Mouse (Mus musculus): ENCODE results near the gene Apod. TPM values are rescaled to one million over a fixed set of nuclear protein-coding genes. Genes with fewer than 3 reads are reported as not detected.
"Not testable (repeated sequence)": the region's sequence is repeated elsewhere in the genome, so short reads cannot be mapped to it uniquely, and the experiment has no call there.

Gene Apod
- total RNA-seq, 2 experiments from 2014 or later, result 125 to 160 TPM

DNA sequence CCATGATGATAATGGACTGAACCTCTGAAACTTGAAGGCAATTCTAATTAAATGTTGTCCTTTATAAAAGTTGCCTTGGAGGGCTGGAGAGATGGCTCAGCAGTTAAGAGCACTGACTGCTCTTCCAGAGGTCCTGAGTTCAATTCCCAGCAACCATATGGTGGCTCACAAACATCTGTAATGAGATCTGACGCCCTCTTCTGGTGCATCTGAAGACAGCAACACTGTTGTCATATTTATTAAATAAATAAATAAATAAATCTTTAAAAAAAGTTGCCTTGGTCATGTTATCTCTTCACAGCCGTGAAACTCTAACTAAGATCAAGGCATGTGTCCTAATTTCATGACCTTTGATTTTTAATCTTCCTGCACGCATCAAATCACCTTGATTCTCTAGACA lies 5.1 kb upstream of the Apod start:
- H3K4me3 ChIP-seq; H3K27ac ChIP-seq; intact Hi-C loops (cut with DNase I); DNase-seq (ENCODE audit: extremely low spot score in 1 of 2, low spot score in 2 of 2): not testable (repeated sequence)
- peak; percentile 10 for TF ChIP-seq CTCF (IDR thresholded peaks at IDR 0.05)

GRCm38 (mm10) chr16:31319316-31319715 lies 4.7 kb upstream of the Apod start:
- no peak overlapping the region for H3K27ac ChIP-seq
- no peak for DNase-seq (ENCODE audit: extremely low spot score in 1 of 2, low spot score in 2 of 2)
- TF ChIP-seq CTCF (IDR thresholded peaks at IDR 0.05), result no peak
- intact Hi-C loops (cut with DNase I), result no loop called here
- no peak overlapping the region for H3K4me3 ChIP-seq

DNA sequence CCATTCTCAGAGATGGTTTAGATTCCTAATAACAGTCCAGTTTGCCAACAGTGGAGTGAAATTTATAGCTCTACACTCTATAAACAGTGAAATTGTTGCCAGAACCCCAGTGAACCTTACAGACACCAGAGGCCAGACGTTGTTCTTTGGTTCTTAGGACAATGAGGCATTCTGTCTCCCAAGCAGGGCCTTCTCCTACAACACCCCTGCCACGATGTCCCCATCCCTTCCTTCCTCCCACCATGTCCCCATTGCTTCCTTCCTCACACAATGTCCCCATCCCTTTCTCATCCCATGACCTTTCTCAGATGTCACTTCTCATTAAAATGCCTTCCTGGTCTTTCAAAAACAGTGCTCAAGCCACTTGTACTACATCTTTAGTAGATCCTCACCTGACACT lies 3.8 kb upstream of the Apod start:
- Histone ChIP-seq H3K4me3 (no peak overlapping the region), H3K27ac (no peak overlapping the region)
- intact Hi-C loops (cut with DNase I), result no loop called here
- no peak for DNase-seq (ENCODE audit: extremely low spot score in 1 of 2, low spot score in 2 of 2)
- TF ChIP-seq CTCF (IDR thresholded peaks at IDR 0.05), result no peak

- intact Hi-C loops (cut with DNase I); DNase-seq (ENCODE audit: extremely low spot score in 1 of 2, low spot score in 2 of 2); H3K4me3 ChIP-seq: not testable (repeated sequence)
- peak overlapping the region; percentile 45; the same call in 1 of the 2 replicates for H3K27ac ChIP-seq
Measured at GRCm38 (mm10) chr16:31316246-31317143, 1.9 kb upstream of the Apod start.

GRCm38 (mm10) chr16:31315294-31315693 lies 686 bp upstream of the Apod start:
- no peak for TF ChIP-seq CTCF (IDR thresholded peaks at IDR 0.05)
- intact Hi-C loops (cut with DNase I), result no loop called here

DNA sequence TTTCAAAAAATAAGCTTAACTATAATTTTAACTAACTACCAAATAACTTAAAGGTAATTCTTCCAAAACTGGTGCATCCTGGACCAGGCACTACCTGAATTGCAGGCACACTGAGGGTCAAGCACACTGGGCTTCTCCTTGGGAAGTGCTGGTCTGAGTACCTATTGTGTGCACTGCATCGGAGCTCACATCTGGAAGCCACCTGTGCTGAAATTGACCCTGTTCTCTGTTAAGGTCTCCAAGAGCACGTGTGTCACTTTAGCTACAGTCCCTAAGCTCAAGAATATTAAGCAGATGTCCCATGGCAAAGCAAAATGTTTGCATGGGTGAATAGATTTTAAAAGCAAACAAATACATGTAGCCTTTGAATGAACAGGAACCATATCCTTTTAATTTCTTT lies 997 bp downstream of the Apod start:
- intact Hi-C loops (cut with DNase I), result no loop called here
- no peak for TF ChIP-seq CTCF (IDR thresholded peaks at IDR 0.05)
- DNase-seq (ENCODE audit: extremely low spot score in 1 of 2, low spot score in 2 of 2), result no peak
- H3K27ac ChIP-seq, result peak overlapping the region; percentile 75
- peak overlapping the region; percentile 23 for H3K4me3 ChIP-seq

More at GRCm38 (mm10) chr16:31315294-31315693, 686 bp upstream of the Apod start:
- H3K27ac ChIP-seq, result peak overlapping the region; percentile 82
- no peak overlapping the region for H3K4me3 ChIP-seq
- DNase-seq (ENCODE audit: extremely low spot score in 1 of 2, low spot score in 2 of 2), result no peak

DNA sequence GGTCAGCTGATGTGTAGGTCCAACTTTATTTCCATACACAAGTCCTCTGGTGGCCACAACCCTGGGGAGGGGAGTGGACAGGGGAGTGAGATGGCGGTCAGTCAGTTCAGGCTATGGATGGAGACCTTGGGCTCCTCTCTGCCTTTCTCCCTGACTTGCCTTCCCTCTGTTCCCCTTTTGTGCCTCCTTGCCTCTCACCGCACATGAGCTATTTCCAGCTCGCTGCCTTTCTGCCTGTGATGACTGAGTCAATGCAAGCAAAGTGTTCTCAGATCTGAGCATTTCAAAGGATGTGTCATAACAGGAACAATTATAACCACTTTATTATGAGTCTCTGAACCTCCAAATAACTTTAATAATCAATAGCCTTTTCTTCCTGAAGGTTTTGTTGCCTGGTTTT lies 2.3 kb downstream of the Apod start:
- H3K4me3 ChIP-seq, result no peak overlapping the region
- DNase-seq (ENCODE audit: extremely low spot score in 1 of 2, low spot score in 2 of 2), result peak; percentile 37 to 49
- intact Hi-C loops (cut with DNase I), result no loop called here
- peak overlapping the region; percentile 75 for H3K27ac ChIP-seq
- no peak for TF ChIP-seq CTCF (IDR thresholded peaks at IDR 0.05)

DNA sequence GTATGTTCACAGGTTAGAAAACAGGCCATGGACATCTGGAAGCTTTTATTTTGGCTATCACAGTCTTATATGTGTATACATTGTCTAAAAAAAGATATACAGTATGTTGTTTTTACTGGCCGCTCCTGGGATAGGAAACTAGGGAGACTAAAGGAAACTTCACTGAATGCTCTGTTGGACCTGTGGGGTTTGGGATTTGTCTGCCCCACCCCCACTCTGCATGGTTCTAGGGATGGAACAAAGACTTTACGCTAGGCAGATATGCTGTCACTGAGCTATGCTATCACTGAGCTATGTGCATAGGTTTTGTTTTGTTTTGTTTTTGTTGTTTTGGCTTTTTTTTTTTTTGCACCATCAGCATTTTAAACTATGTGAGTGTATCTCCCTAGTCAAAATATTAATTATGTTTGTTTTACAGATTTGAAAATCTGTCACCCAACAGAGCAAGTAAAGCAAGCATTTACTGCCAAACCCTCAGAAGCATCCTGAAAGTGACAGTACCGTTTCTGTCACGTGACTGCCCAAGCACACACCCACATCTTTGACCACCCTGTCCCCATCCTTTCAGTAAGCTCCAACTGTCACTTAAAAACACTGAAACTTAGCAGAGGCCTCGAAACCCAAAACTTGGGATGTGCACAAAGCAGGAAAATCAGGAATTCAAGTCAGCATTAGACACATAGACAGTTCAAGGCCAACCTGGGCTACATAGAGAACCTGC lies 9.2 kb downstream of the Apod start:
- Histone ChIP-seq H3K27ac (no peak overlapping the region), H3K4me3 (no peak overlapping the region)
- intact Hi-C loops (cut with DNase I), result no loop called here
- no peak for DNase-seq (ENCODE audit: extremely low spot score in 1 of 2, low spot score in 2 of 2)
- TF ChIP-seq CTCF (IDR thresholded peaks at IDR 0.05), result no peak

- DNase-seq (ENCODE audit: extremely low spot score in 1 of 2, low spot score in 2 of 2), result no peak
- no peak for TF ChIP-seq CTCF (IDR thresholded peaks at IDR 0.05)
Measured at GRCm38 (mm10) chr16:31303276-31303675, 11.3 kb downstream of the Apod start.

GRCm38 (mm10) chr16:31300883-31301532 lies 13.6 kb downstream of the Apod start:
- intact Hi-C loops (cut with DNase I), result no loop called here

More at GRCm38 (mm10) chr16:31303276-31303675, 11.3 kb downstream of the Apod start:
- Histone ChIP-seq H3K4me3 (no peak overlapping the region), H3K27ac (no peak overlapping the region)
- intact Hi-C loops (cut with DNase I), result no loop called here

DNA sequence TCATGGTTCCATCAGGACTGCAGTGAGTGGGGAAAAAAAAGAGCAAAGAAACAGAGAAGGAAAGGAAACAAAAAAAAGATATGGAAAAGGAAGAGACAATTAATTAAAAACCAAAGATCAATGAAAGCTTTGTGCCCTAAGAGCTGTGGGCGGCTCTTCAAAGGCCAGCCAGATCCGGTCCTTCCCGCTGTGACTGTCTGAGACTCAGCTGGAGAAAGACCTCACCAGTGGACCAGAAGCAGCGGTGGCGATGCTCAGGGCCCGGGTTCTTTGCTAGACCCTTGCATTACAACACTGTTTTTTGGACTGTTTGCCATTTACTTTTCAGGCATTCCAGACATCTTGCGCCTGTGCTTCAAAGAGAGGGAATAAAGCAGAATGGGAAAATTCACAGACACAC lies 14.1 kb downstream of the Apod start:
- no peak for DNase-seq (ENCODE audit: extremely low spot score in 1 of 2, low spot score in 2 of 2)
- Histone ChIP-seq H3K27ac (no peak overlapping the region), H3K4me3 (no peak overlapping the region)
- intact Hi-C loops (cut with DNase I), result no loop called here
- no peak for TF ChIP-seq CTCF (IDR thresholded peaks at IDR 0.05)

More at GRCm38 (mm10) chr16:31300883-31301532, 13.6 kb downstream of the Apod start:
- no peak overlapping the region for H3K27ac ChIP-seq
- no peak for TF ChIP-seq CTCF (IDR thresholded peaks at IDR 0.05)
- no peak for DNase-seq (ENCODE audit: extremely low spot score in 1 of 2, low spot score in 2 of 2)
- H3K4me3 ChIP-seq, result no peak overlapping the region

DNA sequence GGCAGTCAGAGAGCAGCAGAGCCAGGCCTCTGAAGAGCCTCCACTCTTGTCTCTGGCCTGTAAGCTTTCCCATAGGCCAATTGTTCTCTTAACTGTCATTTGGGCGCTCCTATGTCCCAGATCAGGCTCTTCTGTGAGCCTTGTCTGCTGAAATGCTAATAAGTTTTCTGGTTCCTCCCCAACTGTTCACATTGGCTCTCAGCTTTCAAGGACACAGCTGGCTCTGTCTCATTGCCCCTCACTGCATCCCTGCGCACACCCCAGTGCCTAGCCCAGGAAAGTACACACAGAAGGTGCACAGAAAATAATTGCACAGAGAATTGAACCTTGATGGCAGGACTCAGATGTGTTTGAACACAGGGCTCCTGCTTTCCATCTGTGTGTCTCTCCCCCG lies 14.7 kb downstream of the Apod start:
- Histone ChIP-seq H3K4me3 (no peak overlapping the region), H3K27ac (no peak overlapping the region)
- intact Hi-C loops (cut with DNase I), result no loop called here
- DNase-seq (ENCODE audit: extremely low spot score in 1 of 2, low spot score in 2 of 2), result no peak
- TF ChIP-seq CTCF (IDR thresholded peaks at IDR 0.05), result no peak

Data from left cerebral cortex, adult 2 months (tissue).